Mouse (Mus musculus) stomach, postnatal 0 days (tissue): ENCODE measurements around the gene Uso1.

Source experiments
- CTCF ChIP-seq: IDR thresholded peaks from 2 replicates; pipeline ENCODE4 v1.5.1; 2016; ENCODE audit warnings: antibody characterized with exemption, low read depth, mild to moderate bottlenecking, moderate library complexity
- EP300 ChIP-seq: optimal IDR thresholded peaks from 2 replicates; pipeline ENCODE3; 2016; ENCODE audit warnings: antibody characterized with exemption

DNA sequence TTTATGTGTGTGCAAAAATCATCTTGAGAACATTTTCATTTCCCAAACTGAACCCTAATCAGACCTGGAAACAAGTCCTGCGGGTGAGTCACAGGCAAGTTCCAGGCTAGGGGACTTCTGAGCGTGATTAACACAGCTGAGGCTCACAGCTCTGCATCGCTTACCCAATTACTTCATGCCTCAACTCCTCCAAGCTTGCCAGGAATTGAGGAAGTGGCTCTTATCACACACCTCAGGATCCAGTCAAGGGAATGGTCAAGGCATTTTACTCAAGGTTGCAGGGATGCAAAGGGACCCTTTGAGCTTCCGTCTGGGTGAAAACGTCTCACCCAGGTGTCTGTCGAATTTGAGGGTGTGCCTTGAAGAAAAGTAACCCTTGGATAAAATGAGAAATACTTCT lies 82.1 kb downstream of the Uso1 start:
- TF ChIP-seq EP300 (no peak), CTCF (no peak)
